Mouse (Mus musculus) thymus, adult 2 months (tissue): ENCODE measurements at regions not wholly inside any gene's neighbourhood (a gene's known extent, or its start where the extent isn't known, plus 50 kb on each side); places are given as distances from the start of the nearest gene placed in this dataset.

Experiments
- DNase-seq: peaks from one replicate; pipeline ENCODE4 v3.0.0; 2021
- H3K27ac ChIP-seq: fragments of 200-500 bp; 2 replicates; pipeline ENCODE4 v1.5.1; 2012; ENCODE audit warnings: low read length, control low read depth; ENCODE audit not compliant: control insufficient read depth, insufficient read depth
- H3K27me3 ChIP-seq: fragments of 200-500 bp; 2 replicates; pipeline ENCODE4 v1.6.1; 2012; ENCODE audit warnings: mild to moderate bottlenecking, low read length, moderate library complexity, mixed read lengths; ENCODE audit not compliant: control insufficient read depth, insufficient read depth
- H3K36me3 ChIP-seq: fragments of 200-500 bp; 2 replicates; pipeline ENCODE4 v1.6.1; 2012; ENCODE audit warnings: mild to moderate bottlenecking, low read length, moderate library complexity; ENCODE audit not compliant: control insufficient read depth, insufficient read depth
- H3K4me1 ChIP-seq: fragments of 200-500 bp; replicated peaks from 2 replicates; pipeline ENCODE4 v1.6.1; 2012; ENCODE audit warnings: low read length; ENCODE audit not compliant: control insufficient read depth, insufficient read depth
- H3K4me3 ChIP-seq: fragments of 200-500 bp; 2 replicates; pipeline ENCODE4 v1.5.1; 2012; ENCODE audit warnings: mild to moderate bottlenecking, low read length, control low read depth, moderate library complexity; ENCODE audit not compliant: control insufficient read depth, insufficient read depth
- CTCF ChIP-seq: fragments of 200-500 bp; IDR thresholded peaks from 2 replicates; pipeline ENCODE4 v1.5.1; 2012; ENCODE audit warnings: mild to moderate bottlenecking, control low read depth, low read length, moderate library complexity, borderline replicate concordance; ENCODE audit not compliant: control insufficient read depth, poor library complexity, insufficient read depth; ENCODE audit errors: extremely low read depth
- POLR2A ChIP-seq: fragments of 200-500 bp; IDR thresholded peaks from 2 replicates; pipeline ENCODE4 v1.6.1; 2012; ENCODE audit warnings: mild to moderate bottlenecking, low read length, control low read depth, moderate library complexity; ENCODE audit not compliant: control insufficient read depth, poor library complexity, insufficient read depth; ENCODE audit errors: extremely low read depth
- WGBS: fragments of 180-500 bp; shearing (Covaris S2); methylation state at CpG from one replicate; pipeline ENCODE4 v1.1.7; 2018; 5-methylcytosine and 5-hydroxymethylcytosine counted together

DNA sequence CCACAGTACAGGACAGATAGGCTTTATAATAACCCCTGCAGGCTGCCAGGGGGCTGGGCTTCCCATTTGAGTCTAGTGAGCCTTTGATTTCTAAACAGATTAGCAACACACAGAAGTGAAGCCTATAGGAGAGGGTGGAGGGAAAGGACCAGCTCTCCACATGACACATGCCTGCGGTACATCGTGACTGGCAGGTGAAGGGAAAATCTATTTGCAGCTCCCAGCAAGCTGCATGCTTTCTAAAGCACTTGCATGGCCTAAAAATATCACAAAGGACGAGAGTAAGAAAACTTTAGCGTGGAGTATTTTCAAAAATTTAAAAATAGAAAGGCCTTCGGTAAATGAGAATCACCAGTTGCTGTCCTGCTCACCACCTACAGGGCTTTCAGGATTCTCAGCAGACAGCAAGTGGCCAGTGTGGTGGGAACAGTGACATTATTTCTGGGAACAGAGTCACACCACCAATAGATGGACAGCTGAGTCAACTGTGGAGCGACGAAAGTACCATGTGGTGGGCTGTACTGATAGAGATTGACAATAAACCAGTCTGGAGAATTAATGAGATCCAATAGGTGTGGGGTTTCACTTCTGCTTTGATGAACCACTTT lies 105.6 kb downstream of the Mid1ip1 start:
- Histone ChIP-seq H3K36me3 (no peaks in the 10 kb centered on the region), H3K27ac (no peak overlapping the region), H3K27me3 (no peaks in the 10 kb centered on the region), H3K4me3 (no peak overlapping the region), H3K4me1 (no peaks in the 10 kb centered on the region)
- WGBS = 95% methylated on average over 7 of the region's 7 CpGs
- no peak for DNase-seq
- no peak for TF ChIP-seq CTCF
- no peak for TF ChIP-seq POLR2A

- TF ChIP-seq POLR2A = no peak
- TF ChIP-seq CTCF = no peak
- 100% methylated on average over 1 of the region's 1 CpGs for WGBS
- no peak for DNase-seq
- Histone ChIP-seq H3K27me3 (no peaks in the 10 kb centered on the region), H3K36me3 (no peaks in the 10 kb centered on the region), H3K4me1 (no peaks in the 10 kb centered on the region), H3K27ac (no peak overlapping the region), H3K4me3 (no peak overlapping the region)
These were observed 118.9 kb downstream of the Mid1ip1 start for GRCm38 (mm10) chrX:10833681-10834080.

GRCm38 (mm10) chrX:10857089-10857488 lies 142.3 kb downstream of the Mid1ip1 start:
- TF ChIP-seq CTCF (no peak), POLR2A (no peak)
- WGBS = 19% methylated on average over 6 of the region's 6 CpGs
- no peaks in the 10 kb centered on the region for H3K4me1 ChIP-seq
- no peak overlapping the region for H3K4me3 ChIP-seq
- no peaks in the 10 kb centered on the region for H3K27me3 ChIP-seq
- no peak for DNase-seq
- H3K36me3 ChIP-seq = no peaks in the 10 kb centered on the region
- H3K27ac ChIP-seq = no peak overlapping the region

GRCm38 (mm10) chrX:10857668-10858067 lies 142.9 kb downstream of the Mid1ip1 start:
- no peak overlapping the region for H3K27ac ChIP-seq
- H3K4me3 ChIP-seq = no peak overlapping the region
- H3K36me3 ChIP-seq = no peaks in the 10 kb centered on the region
- TF ChIP-seq CTCF = no peak
- no peak for TF ChIP-seq POLR2A
- no peak for DNase-seq
- no peaks in the 10 kb centered on the region for H3K4me1 ChIP-seq
- 25% methylated on average over 3 of the region's 3 CpGs for WGBS
- no peaks in the 10 kb centered on the region for H3K27me3 ChIP-seq

GRCm38 (mm10) chrX:10871613-10872012 lies 156.8 kb downstream of the Mid1ip1 start:
- TF ChIP-seq POLR2A (no peak), CTCF (no peak)
- no peak for DNase-seq
- no peak overlapping the region for H3K27ac ChIP-seq
- no peaks in the 10 kb centered on the region for H3K27me3 ChIP-seq
- no peak overlapping the region for H3K4me3 ChIP-seq
- WGBS = 53% methylated on average over 4 of the region's 4 CpGs
- no peaks in the 10 kb centered on the region for H3K4me1 ChIP-seq
- H3K36me3 ChIP-seq = no peaks in the 10 kb centered on the region

- no peak for TF ChIP-seq POLR2A
- no peak for TF ChIP-seq CTCF
- Histone ChIP-seq H3K36me3 (no peaks in the 10 kb centered on the region), H3K27ac (no peak overlapping the region), H3K4me1 (no peaks in the 10 kb centered on the region), H3K4me3 (no peak overlapping the region), H3K27me3 (no peaks in the 10 kb centered on the region)
- DNase-seq = no peak
- 94% methylated on average over 5 of the region's 5 CpGs for WGBS
These were observed 163.0 kb downstream of the Mid1ip1 start for GRCm38 (mm10) chrX:10877856-10878255.

- H3K4me1 ChIP-seq = no peaks in the 10 kb centered on the region
- no peak overlapping the region for H3K4me3 ChIP-seq
- no peak for DNase-seq
- WGBS = 96% methylated on average over 5 of the region's 5 CpGs
- no peaks in the 10 kb centered on the region for H3K36me3 ChIP-seq
- TF ChIP-seq POLR2A = no peak
- no peak for TF ChIP-seq CTCF
- H3K27me3 ChIP-seq = no peaks in the 10 kb centered on the region
- H3K27ac ChIP-seq = no peak overlapping the region
These were observed 164.1 kb downstream of the Mid1ip1 start for GRCm38 (mm10) chrX:10878922-10879321.
